Mouse (Mus musculus) right cerebral cortex, adult 2 months (tissue): Measurements from ENCODE around the gene Rhoj.
A peak's percentile ranks its signal among the peaks of the same experiment; 100 is the strongest.
"Not testable (repeated sequence)": the region's sequence is repeated elsewhere in the genome, so short reads cannot be mapped to it uniquely, and the experiment has no call there.

Source experiments
- DNase-seq, 2 experiments: peaks; one replicate each; pipeline ENCODE4 v3.0.0; 2021 to 2022; ENCODE audit warnings: low spot score in 2 of 2

Gene Rhoj

GRCm38 (mm10) chr12:75394011-75394773, 86.1 kb downstream of the Rhoj start:
- DNase-seq = no peak

GRCm38 (mm10) chr12:75396616-75397015, 88.5 kb downstream of the Rhoj start:
- no peak for DNase-seq

- no peak for DNase-seq
Observed at GRCm38 (mm10) chr12:75397077-75397476, 89.0 kb downstream of the Rhoj start.

- no peak for DNase-seq
Observed at GRCm38 (mm10) chr12:75412964-75413363, 104.8 kb downstream of the Rhoj start.

- DNase-seq = no peak
Observed at GRCm38 (mm10) chr12:75414991-75415390, 106.9 kb downstream of the Rhoj start.

GRCm38 (mm10) chr12:75416681-75417080, 108.6 kb downstream of the Rhoj start, which contains the start of gene Gphb5:
Gene Gphb5 (minus strand): TSS chr12:75416781.
- no peak for DNase-seq

- DNase-seq = peak; percentile 14 to 47
Observed at GRCm38 (mm10) chr12:75424359-75424758, 116.2 kb downstream of the Rhoj start.

GRCm38 (mm10) chr12:75424817-75425216, 116.7 kb downstream of the Rhoj start:
- no peak for DNase-seq

GRCm38 (mm10) chr12:75425882-75426281, 117.8 kb downstream of the Rhoj start:
- DNase-seq = no peak

- DNase-seq = no peak
Observed at GRCm38 (mm10) chr12:75428719-75429118, 120.6 kb downstream of the Rhoj start.

GRCm38 (mm10) chr12:75429685-75430396, 121.7 kb downstream of the Rhoj start:
- DNase-seq = no peak

GRCm38 (mm10) chr12:75432400-75432799, 124.3 kb downstream of the Rhoj start:
- not testable (repeated sequence) for DNase-seq

GRCm38 (mm10) chr12:75446245-75446644, 138.1 kb downstream of the Rhoj start:
- DNase-seq = no peak

- no peak for DNase-seq
Observed at GRCm38 (mm10) chr12:75448921-75449320, 140.8 kb downstream of the Rhoj start.

GRCm38 (mm10) chr12:75449475-75449966, 141.4 kb downstream of the Rhoj start:
- DNase-seq = no peak

- no peak for DNase-seq
Observed at GRCm38 (mm10) chr12:75450011-75450410, 141.9 kb downstream of the Rhoj start.

GRCm38 (mm10) chr12:75450592-75450991, 142.5 kb downstream of the Rhoj start:
- DNase-seq = no peak
